Mouse (Mus musculus): Measurements from ENCODE around the gene Plcl1. TPM values are rescaled to one million over a fixed set of nuclear protein-coding genes. Genes with fewer than 3 reads are reported as not detected.
"Not testable (repeated sequence)": the region's sequence is repeated elsewhere in the genome, so short reads cannot be mapped to it uniquely, and the experiment has no call there.

Gene Plcl1
- polyA plus RNA-seq, 1 experiment from 2014 or later, result 2.2 TPM

DNA sequence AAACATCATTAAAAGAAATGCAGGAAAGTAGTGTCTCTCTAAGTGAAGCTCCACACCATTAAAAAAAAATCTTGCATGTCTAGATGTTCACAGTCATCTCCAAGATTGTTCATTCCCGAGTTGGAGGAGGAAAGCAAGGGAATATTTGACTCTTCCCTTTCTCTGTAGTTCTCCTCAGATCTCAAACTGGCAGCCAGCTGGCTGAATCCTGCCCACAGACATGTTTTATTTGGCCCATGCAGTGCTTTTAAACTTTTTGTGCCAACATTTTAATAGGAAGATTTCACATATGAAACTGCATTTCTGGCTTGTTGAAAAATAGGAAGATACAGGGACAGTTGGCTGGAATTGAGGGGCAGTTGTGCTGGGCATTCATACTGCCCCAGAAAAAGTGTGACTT is 94.2 kb downstream of the Plcl1 start:
- no peak for ATAC-seq (ENCODE audit: borderline replicate concordance, extremely low read depth, low FRiP score, low TSS enrichment)
- no peak overlapping the region for H3K27ac ChIP-seq

DNA sequence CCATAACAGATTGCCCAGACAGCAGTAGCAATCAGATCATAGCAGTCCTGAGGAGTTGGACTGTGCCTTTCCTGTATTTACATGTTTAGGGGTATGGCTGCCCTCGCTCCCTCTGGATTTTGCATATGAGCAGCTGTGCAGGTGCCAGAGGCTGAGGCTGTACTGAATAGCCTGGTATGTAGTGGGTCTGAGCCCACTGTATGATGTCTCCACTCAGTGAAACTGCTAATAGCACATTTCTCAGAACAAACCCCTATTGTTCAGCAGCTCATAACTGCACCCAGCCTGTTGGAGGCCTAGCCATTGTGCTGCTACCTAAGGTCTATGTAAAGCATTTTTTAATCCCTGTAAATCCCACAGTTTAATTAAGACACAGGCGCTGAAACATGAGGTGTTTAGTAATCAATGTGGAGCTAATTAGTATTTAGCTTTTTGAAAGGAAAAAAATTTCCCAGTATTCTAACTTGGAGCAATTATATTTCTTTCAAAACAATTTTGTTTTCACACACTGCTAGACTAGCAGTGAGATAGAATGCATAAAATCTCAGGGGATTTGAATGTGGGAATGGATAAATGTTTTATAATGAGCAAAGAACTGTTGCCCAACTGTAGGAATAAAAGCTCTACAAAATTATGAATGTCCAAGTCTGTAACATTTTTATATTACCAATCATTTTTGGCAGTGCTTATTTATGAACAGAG is 95.4 kb downstream of the Plcl1 start:
- no peak overlapping the region for H3K4me3 ChIP-seq
- no peaks in the 10 kb centered on the region for H3K36me3 ChIP-seq
- no peaks in the 10 kb centered on the region for H3K9me3 ChIP-seq
- H3K27ac ChIP-seq, result no peak overlapping the region
- no peaks in the 10 kb centered on the region for H3K27me3 ChIP-seq
- 53% methylated on average over 2 of the region's 2 CpGs for WGBS
- H3K4me1 ChIP-seq, result no peaks in the 10 kb centered on the region
- no peak overlapping the region for H3K4me2 ChIP-seq
- H3K9ac ChIP-seq, result no peak overlapping the region
- ATAC-seq (ENCODE audit: borderline replicate concordance, extremely low read depth, low FRiP score, low TSS enrichment), result no peak

More for the DNA sequence above, 94.2 kb downstream of the Plcl1 start:
- Histone ChIP-seq H3K4me2 (no peak overlapping the region), H3K4me1 (no peaks in the 10 kb centered on the region), H3K9me3 (no peaks in the 10 kb centered on the region), H3K9ac (no peak overlapping the region), H3K27me3 (no peaks in the 10 kb centered on the region), H3K36me3 (no peaks in the 10 kb centered on the region), H3K4me3 (no peak overlapping the region)
- 18% methylated on average over 1 of the region's 1 CpGs for WGBS

DNA sequence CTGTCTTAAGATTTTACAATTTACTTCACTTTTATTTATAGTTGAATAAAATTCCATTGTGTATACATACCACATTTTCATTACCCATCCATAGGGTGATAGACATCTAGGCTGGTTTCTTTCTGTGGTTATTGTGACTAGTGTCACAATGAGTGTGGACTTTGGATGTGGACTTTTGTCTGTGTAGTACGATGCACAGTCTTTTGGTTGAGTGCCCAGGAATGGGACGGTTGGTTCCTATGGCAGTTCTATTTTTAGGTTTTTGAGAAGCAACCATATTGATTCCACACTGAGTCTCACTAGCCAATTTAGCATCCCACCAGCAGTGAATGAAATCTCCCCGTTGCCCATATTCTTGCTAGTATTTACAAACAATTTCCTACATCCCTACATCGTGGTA is 100.1 kb downstream of the Plcl1 start:
- 43% methylated on average over 4 of the region's 4 CpGs for WGBS

DNA sequence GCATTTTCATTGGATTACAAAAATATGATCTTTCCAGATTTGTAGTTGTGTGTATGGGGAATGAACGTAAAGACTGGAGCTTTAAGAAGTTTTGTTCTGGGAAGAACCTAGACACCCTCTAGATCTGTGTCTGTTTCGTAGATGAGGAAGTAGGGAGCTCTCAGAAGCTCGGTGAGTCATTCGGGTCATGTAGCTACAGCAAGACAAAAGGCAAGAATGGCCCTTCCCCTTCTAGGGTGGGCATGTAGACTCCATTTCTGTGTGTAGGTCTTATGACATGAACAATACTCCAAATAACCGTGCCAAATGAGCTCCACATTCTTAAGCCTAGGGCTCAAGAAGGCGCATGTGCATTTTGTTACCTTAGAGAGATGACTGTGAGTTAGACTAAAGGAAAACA is 101.3 kb downstream of the Plcl1 start:
- no peaks in the 10 kb centered on the region for H3K36me3 ChIP-seq
- no peak overlapping the region for H3K9ac ChIP-seq
- 64% methylated on average over 6 of the region's 6 CpGs for WGBS
- H3K4me2 ChIP-seq, result no peak overlapping the region
- no peaks in the 10 kb centered on the region for H3K9me3 ChIP-seq
- no peak overlapping the region for H3K27ac ChIP-seq
- no peak overlapping the region for H3K4me3 ChIP-seq
- H3K27me3 ChIP-seq, result no peaks in the 10 kb centered on the region
- H3K4me1 ChIP-seq, result no peaks in the 10 kb centered on the region; the same call in 1 of the 2 replicates
- no peak for ATAC-seq (ENCODE audit: borderline replicate concordance, extremely low read depth, low FRiP score, low TSS enrichment)

More for the DNA sequence above, 100.1 kb downstream of the Plcl1 start:
- Histone ChIP-seq H3K9ac (no peak overlapping the region), H3K4me2 (no peak overlapping the region), H3K4me3 (no peak overlapping the region), H3K27ac (no peak overlapping the region), H3K9me3 (no peaks in the 10 kb centered on the region), H3K36me3 (no peaks in the 10 kb centered on the region), H3K27me3 (no peaks in the 10 kb centered on the region), H3K4me1 (no peaks in the 10 kb centered on the region)
- ATAC-seq (ENCODE audit: borderline replicate concordance, extremely low read depth, low FRiP score, low TSS enrichment), result no peak

DNA sequence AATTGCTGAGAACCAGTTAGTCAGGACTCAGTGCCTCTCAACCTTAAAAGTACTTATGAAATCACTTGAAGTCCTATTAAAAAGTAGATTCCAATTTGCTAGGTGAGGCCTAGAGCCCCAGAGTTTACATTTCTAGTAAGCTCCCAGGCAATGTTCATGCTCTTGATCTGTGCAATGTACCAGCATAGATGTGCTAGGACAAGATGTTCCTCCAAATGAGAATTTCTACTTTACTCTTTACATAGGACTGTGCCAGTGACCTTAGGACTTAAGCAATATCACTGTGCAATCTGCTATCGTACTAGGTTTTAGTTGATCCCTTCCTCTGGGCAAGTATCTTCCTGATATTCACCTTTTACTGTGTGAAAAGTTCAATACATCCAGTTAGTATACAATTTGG is 103.9 kb downstream of the Plcl1 start:
- Histone ChIP-seq H3K4me3 (no peak overlapping the region), H3K9ac (no peak overlapping the region), H3K27ac (no peak overlapping the region), H3K36me3 (no peaks in the 10 kb centered on the region), H3K27me3 (no peaks in the 10 kb centered on the region), H3K9me3 (no peaks in the 10 kb centered on the region), H3K4me2 (no peak overlapping the region), H3K4me1 (peaks cover 5% of the 10 kb centered on the region; the same call in 1 of the 2 replicates)
- no peak for ATAC-seq (ENCODE audit: borderline replicate concordance, extremely low read depth, low FRiP score, low TSS enrichment)
- 92% methylated on average over 1 of the region's 1 CpGs for WGBS

DNA sequence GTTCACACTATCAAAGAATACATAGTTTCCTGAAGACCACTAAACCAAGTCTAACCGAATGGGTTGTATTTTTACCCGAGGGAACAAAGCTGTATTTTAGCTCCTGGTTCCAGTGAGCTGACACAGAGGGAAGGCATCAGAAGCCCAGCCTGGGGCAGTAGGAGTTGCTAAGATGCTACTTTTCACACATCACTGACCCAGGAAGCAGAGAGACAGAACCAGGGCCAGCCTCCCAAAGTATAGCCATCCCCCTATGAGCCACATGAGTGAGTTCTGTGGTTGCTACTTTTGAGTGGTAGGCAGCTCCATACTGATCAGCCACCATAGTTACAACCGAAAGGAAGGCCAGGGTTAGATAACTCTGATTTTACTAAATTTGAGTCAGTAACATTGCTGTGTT is 106.4 kb downstream of the Plcl1 start:
- no peaks in the 10 kb centered on the region for H3K27me3 ChIP-seq
- H3K27ac ChIP-seq, result 0 out of 2 replicates have a peak overlapping the region, but pooled peaks have one; percentile 41

DNA sequence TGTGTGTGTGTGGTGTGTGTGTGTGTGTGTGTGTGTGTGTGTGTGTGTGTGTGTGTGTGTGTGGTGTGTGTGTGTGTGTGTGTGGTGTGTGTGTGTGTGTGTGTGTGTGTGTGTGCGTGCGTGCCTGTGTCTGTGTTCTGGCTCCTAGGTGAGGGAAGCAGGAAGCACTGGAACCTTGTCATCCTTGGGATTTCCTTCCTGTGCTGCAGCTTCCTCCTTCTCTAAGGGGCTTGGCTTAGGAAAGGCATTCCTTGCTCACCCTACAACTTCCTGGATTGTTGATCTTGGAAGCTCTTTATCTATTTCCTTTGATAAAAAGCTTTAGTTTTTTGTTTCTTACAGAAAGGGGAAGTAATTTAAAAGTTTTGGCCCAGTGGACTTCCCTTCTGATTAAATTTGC is 107.1 kb downstream of the Plcl1 start:
- not testable (repeated sequence) for H3K27ac ChIP-seq; H3K4me3 ChIP-seq; H3K36me3 ChIP-seq; H3K27me3 ChIP-seq; H3K4me1 ChIP-seq; H3K9me3 ChIP-seq; H3K4me2 ChIP-seq; H3K9ac ChIP-seq; ATAC-seq (ENCODE audit: borderline replicate concordance, extremely low read depth, low FRiP score, low TSS enrichment)
- 31% methylated on average over 2 of the region's 2 CpGs for WGBS

More for the DNA sequence above, 106.4 kb downstream of the Plcl1 start:
- WGBS, result 73% methylated on average over 3 of the region's 3 CpGs
- Histone ChIP-seq H3K4me1 (peaks cover 5% of the 10 kb centered on the region; the same call in 1 of the 2 replicates), H3K9ac (no peak overlapping the region), H3K9me3 (no peaks in the 10 kb centered on the region), H3K36me3 (no peaks in the 10 kb centered on the region), H3K4me2 (no peak overlapping the region), H3K4me3 (no peak overlapping the region)
- no peak for ATAC-seq (ENCODE audit: borderline replicate concordance, extremely low read depth, low FRiP score, low TSS enrichment)

DNA sequence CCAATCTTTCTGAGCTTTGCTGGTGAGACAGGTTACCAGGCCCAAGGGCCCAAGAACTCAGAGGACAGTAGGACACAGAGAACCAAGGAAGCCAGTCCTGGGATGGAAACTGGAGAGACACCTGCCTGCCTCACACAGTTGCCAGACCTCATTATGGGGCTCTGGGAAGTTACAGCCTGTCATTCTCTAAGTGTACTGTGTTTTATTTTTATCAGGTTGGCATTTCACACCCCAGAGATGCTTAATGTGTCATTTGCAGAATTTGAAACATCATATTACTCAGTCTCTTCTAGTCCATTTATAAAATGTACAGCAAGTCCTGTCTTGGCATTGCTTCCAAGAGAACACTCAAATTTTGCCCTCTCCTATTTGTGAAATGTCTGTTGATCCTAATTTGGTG is 111.5 kb downstream of the Plcl1 start:
- no peak overlapping the region for H3K4me3 ChIP-seq
- H3K4me1 ChIP-seq, result peaks cover 5% of the 10 kb centered on the region; the same call in 1 of the 2 replicates
- no peak overlapping the region for H3K9ac ChIP-seq
- no peaks in the 10 kb centered on the region for H3K36me3 ChIP-seq
- H3K4me2 ChIP-seq, result no peak overlapping the region
- no peaks in the 10 kb centered on the region for H3K9me3 ChIP-seq
- H3K27me3 ChIP-seq, result no peaks in the 10 kb centered on the region
- H3K27ac ChIP-seq, result no peak overlapping the region
- no peak for ATAC-seq (ENCODE audit: borderline replicate concordance, extremely low read depth, low FRiP score, low TSS enrichment)

DNA sequence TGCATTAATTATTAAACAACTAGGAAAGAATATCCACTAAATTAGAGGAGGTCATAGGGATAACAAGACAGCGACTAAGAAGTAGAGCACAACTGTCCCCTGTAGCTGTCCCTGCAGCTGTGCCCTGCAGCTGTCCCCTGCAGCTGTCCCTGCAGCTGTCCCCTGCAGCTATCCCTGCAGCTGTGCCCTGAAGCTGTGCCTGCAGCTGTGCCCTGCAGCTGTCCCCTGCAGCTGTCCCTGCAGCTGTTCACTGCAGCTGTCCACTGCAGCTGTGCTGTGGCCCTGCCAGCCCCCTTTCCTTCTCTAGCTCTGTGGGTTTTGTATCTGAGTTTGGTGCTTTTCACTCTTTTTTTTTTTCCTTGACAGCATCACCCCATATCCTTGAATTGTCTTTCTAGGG is 118.2 kb downstream of the Plcl1 start:
- no peak overlapping the region for H3K4me2 ChIP-seq
- H3K4me3 ChIP-seq, result no peak overlapping the region
- H3K36me3 ChIP-seq, result no peaks in the 10 kb centered on the region
- H3K9me3 ChIP-seq, result no peaks in the 10 kb centered on the region
- WGBS, result 83% methylated on average over 1 of the region's 1 CpGs
- peaks cover 7% of the 10 kb centered on the region for H3K4me1 ChIP-seq
- ATAC-seq (ENCODE audit: borderline replicate concordance, extremely low read depth, low FRiP score, low TSS enrichment), result no peak
- H3K27ac ChIP-seq, result no peak overlapping the region
- H3K9ac ChIP-seq, result no peak overlapping the region
- H3K27me3 ChIP-seq, result no peaks in the 10 kb centered on the region

DNA sequence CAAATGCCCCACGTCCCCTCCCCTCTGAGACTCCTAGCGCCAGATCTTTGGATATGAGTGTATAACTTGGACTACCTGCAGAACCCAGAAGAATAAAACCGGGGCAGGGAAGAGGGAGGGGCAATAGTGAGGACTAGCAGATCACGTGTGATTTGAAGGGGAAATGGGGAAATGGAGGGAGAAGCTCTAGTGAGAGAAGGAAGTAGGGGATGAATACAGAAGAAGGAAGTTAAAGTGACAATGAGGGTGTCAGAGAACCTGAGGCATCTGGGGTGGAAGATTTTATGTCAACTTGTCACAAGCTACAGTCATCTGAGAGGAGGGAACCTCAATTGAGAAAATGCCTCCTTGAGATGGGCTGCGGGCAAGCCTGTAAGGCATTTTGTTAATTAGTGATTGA is 119.4 kb downstream of the Plcl1 start:
- 65% methylated on average over 5 of the region's 5 CpGs for WGBS
- no peak overlapping the region for H3K9ac ChIP-seq
- no peaks in the 10 kb centered on the region for H3K9me3 ChIP-seq
- H3K4me3 ChIP-seq, result no peak overlapping the region
- peaks cover 10% of the 10 kb centered on the region for H3K4me1 ChIP-seq
- H3K36me3 ChIP-seq, result no peaks in the 10 kb centered on the region
- no peak overlapping the region for H3K27ac ChIP-seq
- H3K4me2 ChIP-seq, result no peak overlapping the region
- no peak for ATAC-seq (ENCODE audit: borderline replicate concordance, extremely low read depth, low FRiP score, low TSS enrichment)
- no peaks in the 10 kb centered on the region for H3K27me3 ChIP-seq

DNA sequence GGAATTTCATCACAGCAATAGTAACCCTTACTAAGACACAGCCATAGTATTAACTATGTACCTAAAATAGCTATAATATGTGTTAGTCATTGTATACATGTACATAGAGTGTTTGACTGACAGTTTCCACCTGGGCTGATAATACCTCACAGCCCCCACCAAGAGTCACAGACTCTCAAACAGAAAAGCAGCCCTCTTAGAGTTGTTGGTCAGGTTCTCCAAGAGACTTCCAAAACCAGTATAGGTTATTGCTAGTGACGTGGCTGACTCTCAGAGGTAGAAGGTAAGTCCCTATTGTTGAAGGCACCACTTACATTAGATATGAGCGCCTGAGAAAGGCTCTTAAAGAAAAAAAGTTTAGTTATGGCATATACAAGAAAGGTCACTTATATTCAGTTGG is 120.0 kb downstream of the Plcl1 start:
- ATAC-seq (ENCODE audit: borderline replicate concordance, extremely low read depth, low FRiP score, low TSS enrichment), result no peak
- H3K9ac ChIP-seq, result no peak overlapping the region
- 65% methylated on average over 2 of the region's 2 CpGs for WGBS
- no peaks in the 10 kb centered on the region for H3K9me3 ChIP-seq
- no peak overlapping the region for H3K4me2 ChIP-seq
- peaks cover 10% of the 10 kb centered on the region for H3K4me1 ChIP-seq
- H3K36me3 ChIP-seq, result no peaks in the 10 kb centered on the region
- no peak overlapping the region for H3K27ac ChIP-seq
- no peaks in the 10 kb centered on the region for H3K27me3 ChIP-seq
- no peak overlapping the region for H3K4me3 ChIP-seq

DNA sequence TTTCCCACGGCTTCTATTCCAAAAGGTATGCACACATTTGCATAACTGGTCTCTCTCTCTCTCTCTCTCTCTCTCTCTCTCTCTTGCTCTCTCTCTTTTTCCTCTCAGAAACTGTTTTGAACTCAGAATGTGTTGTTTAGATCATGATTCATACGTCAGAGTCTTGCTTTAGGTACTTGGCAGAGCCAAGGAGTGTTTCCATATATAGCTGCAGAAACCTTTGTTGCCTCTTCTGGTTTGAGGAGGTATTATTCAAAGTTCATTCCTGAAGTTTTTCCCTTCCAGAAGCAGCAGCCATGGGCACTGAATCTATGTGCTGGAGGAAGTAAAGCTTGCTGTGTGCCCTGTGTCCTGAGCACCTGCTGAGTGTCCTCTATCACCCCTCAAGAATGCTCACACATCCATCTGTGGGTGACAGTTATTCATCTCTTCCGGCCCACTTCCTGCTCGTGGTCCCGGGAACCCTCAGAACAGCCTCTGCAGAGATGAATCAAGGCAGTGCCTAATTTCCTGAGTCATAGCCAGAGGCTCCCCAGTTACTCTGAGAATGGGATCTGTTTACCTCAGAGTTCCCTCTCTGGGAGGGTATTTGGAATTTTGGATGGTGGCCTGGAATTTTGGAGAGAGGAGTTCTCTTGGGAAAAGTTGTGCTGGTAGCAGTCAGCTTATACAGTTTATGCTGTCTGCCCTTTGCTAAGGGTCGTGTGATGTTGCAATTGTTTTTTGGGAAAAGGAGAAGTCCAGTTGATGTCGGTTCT is 123.0 kb downstream of the Plcl1 start:
- Histone ChIP-seq H3K36me3 (no peaks in the 10 kb centered on the region), H3K4me3 (no peak overlapping the region), H3K9ac (no peak overlapping the region), H3K27me3 (no peaks in the 10 kb centered on the region), H3K27ac (peak overlapping the region; percentile 35), H3K9me3 (no peaks in the 10 kb centered on the region), H3K4me2 (no peak overlapping the region), H3K4me1 (peaks cover 10% of the 10 kb centered on the region)
- 28% methylated on average over 7 of the region's 7 CpGs for WGBS
- peak; percentile 78; the same call in 1 of the 2 replicates for ATAC-seq (ENCODE audit: borderline replicate concordance, extremely low read depth, low FRiP score, low TSS enrichment)

Measured in lung, embryonic 15.5 days (tissue).